Mouse (Mus musculus) lung, postnatal 0 days (tissue): ENCODE measurements around the gene Ttll5. TPM values are rescaled to one million over a fixed set of nuclear protein-coding genes. Genes with fewer than 3 reads are reported as not detected.
A peak's percentile ranks its signal among the peaks of the same experiment; 100 is the strongest.

ENCODE experiments used
- ATAC-seq: fragments of 200-750 bp; cut with Nextera tagmentation; 2 replicates; pipeline ENCODE4 v1.8.0; 2017; ENCODE audit warnings: moderate library complexity
- DNase-seq: peaks from one replicate; pipeline ENCODE4 v3.0.0-alpha.2; 2016; ENCODE audit warnings: low spot score
- H3K27ac ChIP-seq: fragments of 300-500 bp; sonication (generic); 2 replicates; pipeline ENCODE4 v1.5.1; 2014; ENCODE audit warnings: antibody characterized with exemption, mild to moderate bottlenecking, low read length, mixed read lengths
- H3K27me3 ChIP-seq: fragments of 300-500 bp; sonication (generic); replicated peaks from 2 replicates; pipeline ENCODE4 v1.6.1; 2014; ENCODE audit warnings: low read length, mixed read lengths; ENCODE audit not compliant: insufficient read depth
- H3K36me3 ChIP-seq: fragments of 300-500 bp; sonication (generic); 2 replicates; pipeline ENCODE4 v1.6.1; 2014; ENCODE audit warnings: low read length, mixed read lengths; ENCODE audit not compliant: insufficient read depth
- H3K4me1 ChIP-seq: fragments of 300-500 bp; sonication (generic); 2 replicates; pipeline ENCODE4 v1.6.1; 2014; ENCODE audit warnings: antibody characterized with exemption, low read depth, low read length, mixed read lengths; ENCODE audit not compliant: insufficient read depth
- H3K4me2 ChIP-seq: fragments of 300-500 bp; sonication (generic); replicated peaks from 2 replicates; pipeline ENCODE4 v1.6.1; 2014; ENCODE audit warnings: low read depth, mild to moderate bottlenecking, low read length, moderate library complexity, mixed read lengths
- H3K4me3 ChIP-seq: fragments of 300-500 bp; sonication (generic); 2 replicates; pipeline ENCODE4 v1.5.1; 2014; ENCODE audit warnings: low read depth, low read length
- H3K9ac ChIP-seq: fragments of 300-500 bp; sonication (generic); replicated peaks from 2 replicates; pipeline ENCODE4 v1.6.1; 2014; ENCODE audit warnings: low read depth, mild to moderate bottlenecking
- H3K9me3 ChIP-seq: fragments of 300-500 bp; sonication (generic); 2 replicates; pipeline ENCODE4 v1.6.1; 2016; ENCODE audit warnings: low read length, mixed read lengths
- CTCF ChIP-seq: IDR thresholded peaks from 2 replicates; pipeline ENCODE4 v1.5.1; 2016; ENCODE audit warnings: antibody characterized with exemption, mild to moderate bottlenecking
- EP300 ChIP-seq: IDR thresholded peaks from 2 replicates; pipeline ENCODE4 v1.6.1; 2016; ENCODE audit warnings: antibody characterized with exemption, mild to moderate bottlenecking, control low read depth
- whole genome bisulfite sequencing: fragments of 180-500 bp; shearing (Covaris S2); extraction: QIAGEN DNeasy Blood & Tissue Kit; methylation state at CpG from one replicate; pipeline ENCODE4 v1.1.7; 2014; 5-methylcytosine and 5-hydroxymethylcytosine counted together
- polyA plus RNA-seq: library from polyadenylated mRNA; unstranded; fragments of >200 nt; fragmentation: Nextera tagmentation; extraction: Ambion mirVana; gene quantifications from 2 replicates; pipeline ENCODE4 v1.2.1, GENCODE M21; 2015

The Ttll5 gene
- polyA plus RNA-seq, 1 experiment from 2014 or later = 4.9 TPM

DNA sequence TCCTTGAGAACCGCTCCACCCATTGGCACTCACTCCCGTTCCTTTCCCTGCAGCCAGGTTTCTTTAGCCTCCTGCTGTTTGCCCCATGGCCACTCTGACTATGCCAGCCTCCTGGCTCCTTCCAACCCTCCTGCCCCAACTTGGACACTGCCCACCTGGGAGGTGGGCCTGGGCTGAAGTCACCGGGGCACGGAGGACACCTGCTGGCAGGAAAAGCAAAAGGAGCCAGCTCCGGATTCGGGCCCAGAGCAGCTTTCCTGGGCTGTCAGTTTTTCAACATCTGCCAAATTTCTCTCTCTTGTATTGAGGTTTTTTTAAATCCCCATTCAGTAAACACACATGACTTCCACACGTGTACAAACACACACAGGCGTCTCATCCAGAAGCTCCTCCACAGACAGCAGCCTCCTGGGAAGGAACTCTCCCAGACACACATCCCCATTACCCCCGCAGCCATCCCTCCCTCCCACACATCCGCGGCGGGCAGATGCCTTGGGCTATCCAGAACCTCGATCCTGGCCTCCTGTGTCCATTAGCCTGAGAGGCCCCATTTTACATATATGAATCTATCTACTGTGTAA, 252.0 kb downstream of the Ttll5 start:
- Histone ChIP-seq H3K9me3 (no peaks in the 10 kb centered on the region), H3K36me3 (no peaks in the 10 kb centered on the region), H3K4me1 (peaks cover 11% of the 10 kb centered on the region; the same call in 1 of the 2 replicates), H3K4me3 (peak overlapping the region; percentile 54), H3K27ac (no peak overlapping the region), H3K27me3 (no peaks in the 10 kb centered on the region), H3K4me2 (peak overlapping the region; percentile 91), H3K9ac (no peak overlapping the region)
- 11% methylated on average over 13 of the region's 13 CpGs for WGBS
- DNase-seq (peak; percentile 63), ATAC-seq (no peak)
- no peak for TF ChIP-seq EP300
- peak; percentile 63 for TF ChIP-seq CTCF

DNA sequence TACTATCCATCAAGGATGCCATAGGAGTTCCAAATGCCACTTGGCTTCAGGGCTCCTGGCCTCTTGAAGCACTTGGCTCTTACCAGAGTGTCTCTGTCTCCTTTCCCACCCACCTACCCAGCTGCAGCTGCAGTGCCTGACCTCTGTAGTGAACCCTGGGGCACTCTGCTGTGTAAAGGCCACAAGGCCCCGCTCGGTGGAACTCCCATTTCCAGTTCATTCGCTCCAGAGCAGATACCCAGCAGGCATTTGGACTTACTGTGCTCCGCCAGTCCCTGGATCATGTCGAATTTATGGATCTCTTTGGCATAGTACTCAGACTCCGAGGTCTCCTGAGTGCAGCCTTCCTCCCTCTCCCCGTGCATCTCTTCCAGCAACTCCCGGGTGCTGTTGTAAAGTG, 252.9 kb downstream of the Ttll5 start:
- H3K36me3 ChIP-seq = no peaks in the 10 kb centered on the region
- H3K4me1 ChIP-seq = peaks cover 11% of the 10 kb centered on the region; the same call in 1 of the 2 replicates
- no peaks in the 10 kb centered on the region for H3K9me3 ChIP-seq
- H3K27me3 ChIP-seq = no peaks in the 10 kb centered on the region
- peak overlapping the region; percentile 91 for H3K4me2 ChIP-seq
- WGBS = 37% methylated on average over 8 of the region's 8 CpGs
- peak overlapping the region; percentile 54 for H3K4me3 ChIP-seq
- DNase-seq (peak; percentile 22), ATAC-seq (no peak)
- H3K27ac ChIP-seq = no peak overlapping the region
- TF ChIP-seq EP300 = no peak
- no peak for TF ChIP-seq CTCF
- H3K9ac ChIP-seq = peak overlapping the region; percentile 23; the same call in 1 of the 2 replicates

DNA sequence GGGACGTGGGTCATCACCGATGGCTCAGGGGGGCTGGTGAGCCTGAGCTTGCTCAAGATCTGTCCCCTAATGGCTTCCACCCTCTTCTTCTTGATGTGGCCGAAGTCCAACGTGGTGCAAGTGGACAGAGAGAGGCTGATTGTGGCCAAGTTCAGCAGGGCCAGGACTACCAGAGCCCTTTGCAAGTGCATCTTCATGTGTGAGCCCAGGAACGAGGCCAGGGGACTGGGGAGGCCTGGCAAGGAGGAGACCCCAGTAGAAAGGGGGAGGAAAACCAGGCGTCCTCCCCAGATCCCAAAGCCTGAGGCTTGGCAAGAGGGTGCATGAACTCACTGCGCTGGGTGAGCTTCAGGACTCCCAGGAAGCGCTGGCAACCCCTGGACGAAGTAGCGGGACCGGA, 253.3 kb downstream of the Ttll5 start:
- TF ChIP-seq CTCF = no peak
- no peak for TF ChIP-seq EP300
- no peak for ATAC-seq
- 25% methylated on average over 11 of the region's 11 CpGs for WGBS

GRCm38 (mm10) chr12:86078176-86078552, 253.7 kb downstream of the Ttll5 start:
- H3K9me3 ChIP-seq = no peaks in the 10 kb centered on the region
- WGBS = 19% methylated on average over 9 of the region's 9 CpGs
- peak overlapping the region; percentile 23 for H3K9ac ChIP-seq
- H3K27me3 ChIP-seq = no peaks in the 10 kb centered on the region
- H3K36me3 ChIP-seq = no peaks in the 10 kb centered on the region
- H3K27ac ChIP-seq = peak overlapping the region; percentile 94
- no peak for TF ChIP-seq EP300
- no peak for TF ChIP-seq CTCF
- H3K4me2 ChIP-seq = peak overlapping the region; percentile 91
- peaks cover 11% of the 10 kb centered on the region; the same call in 1 of the 2 replicates for H3K4me1 ChIP-seq
- DNase-seq (no peak), ATAC-seq (no peak)
- peak overlapping the region; percentile 54 for H3K4me3 ChIP-seq

More for the DNA sequence above, 253.3 kb downstream of the Ttll5 start:
- no peaks in the 10 kb centered on the region for H3K27me3 ChIP-seq
- peak overlapping the region; percentile 54 for H3K4me3 ChIP-seq
- H3K9ac ChIP-seq = peak overlapping the region; percentile 23
- peaks cover 11% of the 10 kb centered on the region; the same call in 1 of the 2 replicates for H3K4me1 ChIP-seq
- no peaks in the 10 kb centered on the region for H3K9me3 ChIP-seq
- DNase-seq = no peak
- H3K36me3 ChIP-seq = no peaks in the 10 kb centered on the region
- no peak overlapping the region for H3K27ac ChIP-seq
- H3K4me2 ChIP-seq = peak overlapping the region; percentile 91

DNA sequence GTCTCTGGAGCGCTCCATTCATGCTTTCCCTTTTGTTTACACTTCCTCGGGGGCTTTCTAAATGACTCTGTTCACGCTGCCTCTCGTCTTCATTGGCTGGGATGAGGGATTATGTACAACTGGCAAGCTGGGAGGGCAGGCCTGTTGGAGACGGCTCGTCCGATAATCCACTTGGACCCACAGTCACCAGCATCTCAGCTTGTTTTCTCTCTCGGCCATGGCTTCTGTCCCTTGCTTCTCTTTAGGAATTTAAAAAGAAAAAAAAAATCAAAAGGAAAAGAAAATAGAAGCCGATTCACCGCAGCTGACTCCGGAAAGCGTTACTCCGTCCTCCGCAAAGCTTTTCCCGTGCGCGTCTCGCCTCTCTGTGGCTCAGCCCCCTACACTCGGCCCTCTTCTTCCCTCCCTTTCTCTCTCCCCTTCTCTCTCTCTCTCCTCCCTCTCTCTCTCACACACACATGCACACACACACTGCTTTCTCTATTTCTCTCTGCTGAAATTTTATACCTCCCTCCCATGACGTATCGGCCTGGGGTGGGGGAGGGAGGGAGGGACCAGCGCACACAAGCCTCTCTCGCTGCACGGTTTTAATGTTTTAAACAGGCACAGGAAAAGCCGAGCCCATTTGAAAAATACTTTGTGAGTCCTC, 254.2 kb downstream of the Ttll5 start, which contains the start of gene Tgfb3:
Gene Tgfb3, minus strand, starts transcription at position 489 of the 649 bp plus-strand sequence.
- Histone ChIP-seq H3K36me3 (no peaks in the 10 kb centered on the region), H3K4me1 (peaks cover 11% of the 10 kb centered on the region; the same call in 1 of the 2 replicates), H3K27me3 (no peaks in the 10 kb centered on the region), H3K4me3 (peak within 1 kb of the TSS; percentile 54), H3K9me3 (no peaks in the 10 kb centered on the region), H3K9ac (peak within 1 kb of the TSS; percentile 56), H3K27ac (peak within 1 kb of the TSS; percentile 94), H3K4me2 (peak within 1 kb of the TSS; percentile 91)
- ATAC-seq (peak; percentile 77), DNase-seq (peak; percentile 89)
- TF ChIP-seq EP300 (no peak), CTCF (no peak)
- under 1% methylated on average over 25 of the region's 25 CpGs for whole genome bisulfite sequencing

GRCm38 (mm10) chr12:86079202-86079667, 254.8 kb downstream of the Ttll5 start:
- ATAC-seq (peak; percentile 88), DNase-seq (peak; percentile 94)
- TF ChIP-seq CTCF = peak; percentile 98
- TF ChIP-seq EP300 = no peak
- Histone ChIP-seq H3K9me3 (no peaks in the 10 kb centered on the region), H3K27ac (peak overlapping the region; percentile 94), H3K27me3 (no peaks in the 10 kb centered on the region), H3K4me1 (peaks cover 11% of the 10 kb centered on the region; the same call in 1 of the 2 replicates), H3K4me3 (peak overlapping the region; percentile 54), H3K36me3 (no peaks in the 10 kb centered on the region), H3K9ac (peak overlapping the region; percentile 56), H3K4me2 (peak overlapping the region; percentile 91)
- 2% methylated on average over 31 of the region's 31 CpGs for WGBS
